Mouse (Mus musculus): ENCODE data around the gene Klrd1. TPM values are rescaled to one million over a fixed set of nuclear protein-coding genes. Genes with fewer than 3 reads are reported as not detected.
A peak's percentile ranks its signal among the peaks of the same experiment; 100 is the strongest.
"Not testable (repeated sequence)": the region's sequence is repeated elsewhere in the genome, so short reads cannot be mapped to it uniquely, and the experiment has no call there.

Klrd1 gene
- polyA plus RNA-seq, 1 experiment from 2014 or later, result 0.32 TPM

- peak; percentile 49 for DNase-seq (ENCODE audit: low spot score)
- no peak for ATAC-seq (replicated peaks; ENCODE audit: low FRiP score, low read depth)
- Histone ChIP-seq H3K27ac (no peak overlapping the region), H3K4me3 (replicated peaks; ENCODE audit: low read depth, low read length) (no peak overlapping the region), H3K27me3 (ENCODE audit: insufficient read depth, low read length) (no peaks in the 10 kb centered on the region), H3K9me3 (replicated peaks; ENCODE audit: low read length) (no peaks in the 10 kb centered on the region), H3K9ac (ENCODE audit: low read depth, low read length) (no peak overlapping the region), H3K4me2 (ENCODE audit: low read length) (no peak overlapping the region), H3K4me1 (replicated peaks; ENCODE audit: insufficient read depth, low read length) (no peaks in the 10 kb centered on the region), H3K36me3 (ENCODE audit: insufficient read depth, low read length) (no peaks in the 10 kb centered on the region)
- TF ChIP-seq CTCF (IDR thresholded peaks at IDR 0.05; ENCODE audit: low read depth), result peak; percentile 69
- 66% methylated on average over 4 of the region's 4 CpGs for WGBS
Observed at GRCm38 (mm10) chr6:129581274-129581673, 10.3 kb upstream of the Klrd1 start.

GRCm38 (mm10) chr6:129581896-129582295, 9.7 kb upstream of the Klrd1 start:
- Histone ChIP-seq H3K27ac (no peak overlapping the region), H3K4me2 (ENCODE audit: low read length) (no peak overlapping the region), H3K4me1 (replicated peaks; ENCODE audit: insufficient read depth, low read length) (no peaks in the 10 kb centered on the region), H3K36me3 (ENCODE audit: insufficient read depth, low read length) (no peaks in the 10 kb centered on the region), H3K9ac (ENCODE audit: low read depth, low read length) (no peak overlapping the region), H3K9me3 (replicated peaks; ENCODE audit: low read length) (no peaks in the 10 kb centered on the region), H3K4me3 (replicated peaks; ENCODE audit: low read depth, low read length) (no peak overlapping the region), H3K27me3 (ENCODE audit: insufficient read depth, low read length) (no peaks in the 10 kb centered on the region)
- DNase-seq (ENCODE audit: low spot score), result no peak
- 74% methylated on average over 4 of the region's 4 CpGs for whole genome bisulfite sequencing
- ATAC-seq (replicated peaks; ENCODE audit: low FRiP score, low read depth), result no peak
- no peak for TF ChIP-seq CTCF (IDR thresholded peaks at IDR 0.05; ENCODE audit: low read depth)

- no peaks in the 10 kb centered on the region for H3K27me3 ChIP-seq (ENCODE audit: insufficient read depth, low read length)
- no peak overlapping the region for H3K27ac ChIP-seq
- TF ChIP-seq CTCF (IDR thresholded peaks at IDR 0.05; ENCODE audit: low read depth), result no peak
- WGBS, result 68% methylated on average over 3 of the region's 3 CpGs
- ATAC-seq (replicated peaks; ENCODE audit: low FRiP score, low read depth) (no peak), DNase-seq (ENCODE audit: low spot score) (no peak)
- H3K36me3 ChIP-seq (ENCODE audit: insufficient read depth, low read length), result no peaks in the 10 kb centered on the region
- H3K9ac ChIP-seq (ENCODE audit: low read depth, low read length), result no peak overlapping the region
- no peaks in the 10 kb centered on the region for H3K4me1 ChIP-seq (replicated peaks; ENCODE audit: insufficient read depth, low read length)
- no peaks in the 10 kb centered on the region for H3K9me3 ChIP-seq (replicated peaks; ENCODE audit: low read length)
- no peak overlapping the region for H3K4me3 ChIP-seq (replicated peaks; ENCODE audit: low read depth, low read length)
- H3K4me2 ChIP-seq (ENCODE audit: low read length), result no peak overlapping the region
Observed at GRCm38 (mm10) chr6:129583014-129583413, 8.6 kb upstream of the Klrd1 start.

GRCm38 (mm10) chr6:129608372-129608771, 16.8 kb downstream of the Klrd1 start:
- no peak for ATAC-seq (replicated peaks; ENCODE audit: low FRiP score, low read depth)
- Histone ChIP-seq H3K9ac (ENCODE audit: low read depth, low read length) (no peak overlapping the region), H3K4me1 (replicated peaks; ENCODE audit: insufficient read depth, low read length) (no peaks in the 10 kb centered on the region), H3K27me3 (ENCODE audit: insufficient read depth, low read length) (no peaks in the 10 kb centered on the region), H3K36me3 (ENCODE audit: insufficient read depth, low read length) (no peaks in the 10 kb centered on the region), H3K4me2 (ENCODE audit: low read length) (no peak overlapping the region), H3K27ac (no peak overlapping the region), H3K4me3 (replicated peaks; ENCODE audit: low read depth, low read length) (no peak overlapping the region), H3K9me3 (replicated peaks; ENCODE audit: low read length) (no peaks in the 10 kb centered on the region)
- TF ChIP-seq CTCF (IDR thresholded peaks at IDR 0.05; ENCODE audit: low read depth), result no peak
- DNase-seq (ENCODE audit: low spot score), result no peak

GRCm38 (mm10) chr6:129623735-129624134, 32.2 kb downstream of the Klrd1 start, which contains the start of gene Klrk1:
Gene Klrk1, minus strand, starts transcription at chr6:129623864.
- H3K4me3 ChIP-seq (replicated peaks; ENCODE audit: low read depth, low read length), result no peak within 1 kb of the TSS
- H3K4me2 ChIP-seq (ENCODE audit: low read length), result no peak within 1 kb of the TSS
- no peak for TF ChIP-seq CTCF (IDR thresholded peaks at IDR 0.05; ENCODE audit: low read depth)
- no peak for ATAC-seq (replicated peaks; ENCODE audit: low FRiP score, low read depth)
- H3K27me3 ChIP-seq (ENCODE audit: insufficient read depth, low read length), result no peaks in the 10 kb centered on the region
- no peak for DNase-seq (ENCODE audit: low spot score)
- no peaks in the 10 kb centered on the region for H3K9me3 ChIP-seq (replicated peaks; ENCODE audit: low read length)
- no peaks in the 10 kb centered on the region for H3K4me1 ChIP-seq (replicated peaks; ENCODE audit: insufficient read depth, low read length)
- H3K27ac ChIP-seq, result no peak within 1 kb of the TSS
- no peaks in the 10 kb centered on the region for H3K36me3 ChIP-seq (ENCODE audit: insufficient read depth, low read length)
- H3K9ac ChIP-seq (ENCODE audit: low read depth, low read length), result no peak within 1 kb of the TSS
- WGBS, result 75% methylated on average over 4 of the region's 4 CpGs

- not testable (repeated sequence) for H3K36me3 ChIP-seq (ENCODE audit: insufficient read depth, low read length); H3K4me2 ChIP-seq (ENCODE audit: low read length); H3K4me3 ChIP-seq (replicated peaks; ENCODE audit: low read depth, low read length); H3K27me3 ChIP-seq (ENCODE audit: insufficient read depth, low read length); DNase-seq (ENCODE audit: low spot score); H3K4me1 ChIP-seq (replicated peaks; ENCODE audit: insufficient read depth, low read length); H3K27ac ChIP-seq; H3K9ac ChIP-seq (ENCODE audit: low read depth, low read length); H3K9me3 ChIP-seq (replicated peaks; ENCODE audit: low read length); ATAC-seq (replicated peaks; ENCODE audit: low FRiP score, low read depth)
- WGBS, result 94% methylated on average over 2 of the region's 2 CpGs
Observed at GRCm38 (mm10) chr6:129631046-129631445, 39.5 kb downstream of the Klrd1 start.

DNA sequence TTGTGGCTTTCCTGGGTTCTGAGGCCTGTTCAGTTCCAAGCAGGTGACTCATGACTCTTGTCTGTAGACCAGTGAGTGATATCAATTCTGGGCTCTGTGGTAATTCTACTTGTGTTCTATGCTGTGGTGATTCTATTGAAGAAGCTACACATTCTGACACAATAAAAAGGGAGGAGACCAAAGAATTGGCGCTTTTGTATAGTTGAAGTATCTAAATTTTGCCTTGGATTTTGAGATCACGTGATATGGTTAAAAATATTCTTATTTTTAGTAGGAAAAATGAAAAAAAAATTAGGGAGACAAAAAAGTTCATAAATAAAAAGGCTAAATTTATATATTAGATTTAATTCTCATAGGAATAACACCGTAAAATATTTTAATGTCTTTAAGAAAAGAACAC, 51.7 kb downstream of the Klrd1 start, which contains the start of gene Klrc3:
Gene Klrc3 (minus strand): TSS at position 101 of the 400 bp plus-strand sequence.
- not testable (repeated sequence) for H3K9ac ChIP-seq (ENCODE audit: low read depth, low read length); H3K4me1 ChIP-seq (replicated peaks; ENCODE audit: insufficient read depth, low read length); DNase-seq (ENCODE audit: low spot score); H3K4me2 ChIP-seq (ENCODE audit: low read length); H3K27ac ChIP-seq; H3K9me3 ChIP-seq (replicated peaks; ENCODE audit: low read length); ATAC-seq (replicated peaks; ENCODE audit: low FRiP score, low read depth); H3K27me3 ChIP-seq (ENCODE audit: insufficient read depth, low read length); H3K4me3 ChIP-seq (replicated peaks; ENCODE audit: low read depth, low read length); H3K36me3 ChIP-seq (ENCODE audit: insufficient read depth, low read length)
- WGBS, result 83% methylated on average over 3 of the region's 3 CpGs

- not testable (repeated sequence) for H3K27me3 ChIP-seq (ENCODE audit: insufficient read depth, low read length); H3K4me3 ChIP-seq (replicated peaks; ENCODE audit: low read depth, low read length); H3K9ac ChIP-seq (ENCODE audit: low read depth, low read length); H3K4me1 ChIP-seq (replicated peaks; ENCODE audit: insufficient read depth, low read length); H3K4me2 ChIP-seq (ENCODE audit: low read length); H3K9me3 ChIP-seq (replicated peaks; ENCODE audit: low read length); H3K27ac ChIP-seq; DNase-seq (ENCODE audit: low spot score); ATAC-seq (replicated peaks; ENCODE audit: low FRiP score, low read depth); H3K36me3 ChIP-seq (ENCODE audit: insufficient read depth, low read length)
- WGBS, result no CpG with 5 or more reads among the region's 3 CpGs
Observed at GRCm38 (mm10) chr6:129644054-129644453, 52.5 kb downstream of the Klrd1 start.

Measured in kidney, postnatal 0 days (tissue).